Mouse (Mus musculus) lung, adult 2 months (tissue): Measurements from ENCODE around the gene Tmem126b.

Source experiments
- CTCF ChIP-seq: fragments of 200-500 bp; IDR thresholded peaks from 2 replicates; pipeline ENCODE4 v1.5.1; 2011; ENCODE audit warnings: mild to moderate bottlenecking, low read length, control low read depth; ENCODE audit not compliant: insufficient read depth
- POLR2A ChIP-seq: fragments of 200-500 bp; IDR thresholded peaks from 2 replicates; pipeline ENCODE4 v1.6.1; 2011; ENCODE audit warnings: low read depth, mild to moderate bottlenecking, control low read depth, low read length, borderline replicate concordance; ENCODE audit errors: extremely low read depth

- no peak for TF ChIP-seq POLR2A
- no peak for TF ChIP-seq CTCF
Observed at GRCm38 (mm10) chr7:90444206-90444605, 31.6 kb downstream of the Tmem126b start.
